Mouse (Mus musculus): ENCODE measurements at regions not wholly inside any gene's neighbourhood (a gene's known extent, or its start where the extent isn't known, plus 50 kb on each side); places are given as distances from the start of the nearest gene placed in this dataset.

- Histone ChIP-seq H3K9me3 (replicated peaks; ENCODE audit: low read length) (no peaks in the 10 kb centered on the region), H3K9ac (ENCODE audit: insufficient read depth, low read depth) (no peak overlapping the region), H3K79me2 (replicated peaks; ENCODE audit: control insufficient read depth, extremely low read depth, insufficient read depth, poor library complexity, severe bottlenecking) (no peaks in the 10 kb centered on the region), H3K27ac (ENCODE audit: insufficient read depth, low read depth) (no peak overlapping the region), H3K27me3 (replicated peaks) (peaks cover 79% of the 10 kb centered on the region), H3K36me3 (replicated peaks in 1 of 2; ENCODE audit: control insufficient read depth in 1 of 2, insufficient read depth in 1 of 2, low read length in 1 of 2) (no peaks in the 10 kb centered on the region), H3K4me1 (ENCODE audit: control insufficient read depth in 1 of 2, insufficient read depth in 2 of 2) (no peaks in the 10 kb centered on the region), H3K4me2 (ENCODE audit: insufficient read depth, low read depth, poor library complexity, severe bottlenecking) (no peak overlapping the region), H3K4me3 (replicated peaks in 1 of 3; ENCODE audit: low read depth in 2 of 3, low read length in 2 of 3, poor library complexity in 1 of 3) (no peak overlapping the region)
- dilution Hi-C loops (cut with MboI; ENCODE audit: extremely low pct_ligation_motif_present, extremely low pct_unique_long_range_greater_than_20kb, low sequenced_read_pairs) (no loop called here), in situ Hi-C loops (cut with MboI; ENCODE audit: low pct_ligation_motif_present, low pct_unique_long_range_greater_than_20kb, low sequenced_read_pairs) (no loop called here)
- TF ChIP-seq POLR2A (IDR thresholded peaks at IDR 0.05; ENCODE audit: low read depth, low read length) (no peak), HCFC1 (IDR thresholded peaks at IDR 0.05; ENCODE audit: low read depth, low read length) (no peak), SIN3A (IDR thresholded peaks at IDR 0.05; ENCODE audit: low read length) (no peak), KAT2A (IDR thresholded peaks at IDR 0.05; ENCODE audit: insufficient replicate concordance, low read length) (no peak), ZKSCAN1 (IDR thresholded peaks at IDR 0.05; ENCODE audit: borderline replicate concordance, low read depth, low read length) (no peak), CHD1 (IDR thresholded peaks at IDR 0.05; ENCODE audit: low read depth, low read length) (no peak), USF1 (IDR thresholded peaks at IDR 0.05; ENCODE audit: low read depth, low read length) (no peak), RAD21 (IDR thresholded peaks at IDR 0.05; ENCODE audit: low read depth, low read length) (no peak), CTCF (conservative IDR thresholded peaks at IDR 0.05 in 1 of 2, IDR thresholded peaks at IDR 0.05 in 1 of 2; ENCODE audit: low read depth in 2 of 2, low read length in 2 of 2) (no peak), EP300 (IDR thresholded peaks at IDR 0.05; ENCODE audit: low read length) (no peak), JUN (IDR thresholded peaks at IDR 0.05; ENCODE audit: insufficient read depth, low read depth, low read length) (no peak)
- DNase-seq (ENCODE audit: extremely low read depth): no peak
Observed at GRCm38 (mm10) chr8:12223376-12223775, 55.2 kb upstream of the A230072I06Rik start.
